Mouse (Mus musculus): Measurements from ENCODE around the gene Epn3.
A peak's percentile ranks its signal among the peaks of the same experiment; 100 is the strongest.

The Epn3 gene

DNA sequence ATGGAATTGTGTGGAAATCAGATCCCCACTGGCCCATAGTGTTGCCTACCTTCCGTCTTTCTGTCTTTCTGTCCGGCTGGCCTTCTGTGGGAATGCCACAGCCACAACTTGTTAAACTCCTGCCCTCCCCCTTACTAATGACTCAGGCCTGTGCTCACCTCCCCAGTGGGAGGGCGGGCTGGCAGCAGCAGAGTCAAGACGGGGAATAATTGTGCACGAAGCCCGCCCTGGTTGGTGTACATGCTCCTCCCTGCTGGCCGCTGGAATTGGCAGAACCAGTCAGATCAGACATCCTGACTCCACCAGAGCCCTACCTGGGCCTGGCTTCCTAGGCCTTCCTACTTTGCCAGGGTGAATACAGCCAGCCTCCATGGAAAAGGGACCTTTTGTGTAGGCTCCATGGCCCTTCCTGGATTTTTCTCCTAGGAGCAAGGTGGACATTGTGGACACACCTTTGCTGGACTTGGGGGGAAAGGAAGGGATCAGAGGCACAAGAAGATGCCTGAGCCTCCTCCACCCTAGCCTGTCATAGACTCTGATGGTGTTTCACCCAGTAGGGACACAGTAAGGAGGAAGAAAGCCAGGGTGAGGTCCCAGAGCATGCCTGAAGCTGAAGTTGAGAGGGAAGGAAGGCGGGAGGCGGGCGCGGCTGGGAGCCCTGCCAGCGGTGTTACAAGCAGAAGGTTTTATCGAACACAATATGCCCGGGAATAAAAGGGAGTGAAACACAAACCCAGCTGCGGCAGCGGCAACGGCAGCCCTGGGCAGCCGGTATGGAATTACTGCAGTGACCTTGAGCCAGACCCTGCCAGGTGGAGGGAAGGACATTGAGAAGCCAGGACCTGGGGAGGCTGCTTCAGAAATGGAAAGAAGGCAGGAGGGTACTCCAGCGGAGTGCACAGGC, 1.4 kb downstream of the Epn3 start:
- no peak for DNase-seq (ENCODE audit: low spot score in 2 of 2)

DNA sequence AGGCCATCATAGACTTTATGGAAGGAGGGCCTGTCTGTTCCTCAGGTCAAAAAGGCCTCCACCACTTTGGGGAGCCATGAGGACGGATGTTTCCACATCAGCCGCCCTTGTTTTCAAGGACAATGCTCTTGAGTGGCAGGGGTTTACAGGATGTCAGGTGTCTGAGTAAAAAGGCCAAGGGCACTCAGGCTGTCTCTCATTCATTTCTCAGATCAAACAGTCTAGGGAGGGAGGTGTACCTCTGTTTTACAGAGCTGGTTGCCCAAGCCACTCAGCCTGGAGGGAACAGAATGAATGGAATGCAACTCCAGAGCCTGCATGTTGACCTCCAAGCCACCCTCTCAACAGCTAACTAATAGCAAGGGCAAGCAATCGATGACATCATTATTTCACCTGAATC, 4.4 kb downstream of the Epn3 start:
- DNase-seq (ENCODE audit: low spot score in 2 of 2): no peak

DNA sequence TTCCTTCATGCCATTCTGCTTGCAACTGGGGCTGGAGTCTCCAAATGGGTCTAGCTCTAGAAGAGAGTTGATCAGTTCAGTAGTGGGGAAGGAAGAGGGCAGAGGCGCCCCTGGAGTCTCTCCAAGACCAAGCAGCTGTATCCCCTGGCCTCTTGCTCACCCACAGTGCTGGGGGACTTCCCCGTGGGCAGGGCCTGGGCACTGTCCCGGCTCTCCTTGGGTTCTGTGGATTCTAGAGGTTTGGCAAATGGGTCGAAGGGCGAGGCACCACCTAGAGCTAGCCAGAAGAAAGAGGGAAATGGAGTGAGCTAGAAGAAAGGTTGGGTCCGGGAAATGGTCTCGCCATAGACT, 8.1 kb downstream of the Epn3 start:
- DNase-seq (ENCODE audit: low spot score in 2 of 2): no peak

DNA sequence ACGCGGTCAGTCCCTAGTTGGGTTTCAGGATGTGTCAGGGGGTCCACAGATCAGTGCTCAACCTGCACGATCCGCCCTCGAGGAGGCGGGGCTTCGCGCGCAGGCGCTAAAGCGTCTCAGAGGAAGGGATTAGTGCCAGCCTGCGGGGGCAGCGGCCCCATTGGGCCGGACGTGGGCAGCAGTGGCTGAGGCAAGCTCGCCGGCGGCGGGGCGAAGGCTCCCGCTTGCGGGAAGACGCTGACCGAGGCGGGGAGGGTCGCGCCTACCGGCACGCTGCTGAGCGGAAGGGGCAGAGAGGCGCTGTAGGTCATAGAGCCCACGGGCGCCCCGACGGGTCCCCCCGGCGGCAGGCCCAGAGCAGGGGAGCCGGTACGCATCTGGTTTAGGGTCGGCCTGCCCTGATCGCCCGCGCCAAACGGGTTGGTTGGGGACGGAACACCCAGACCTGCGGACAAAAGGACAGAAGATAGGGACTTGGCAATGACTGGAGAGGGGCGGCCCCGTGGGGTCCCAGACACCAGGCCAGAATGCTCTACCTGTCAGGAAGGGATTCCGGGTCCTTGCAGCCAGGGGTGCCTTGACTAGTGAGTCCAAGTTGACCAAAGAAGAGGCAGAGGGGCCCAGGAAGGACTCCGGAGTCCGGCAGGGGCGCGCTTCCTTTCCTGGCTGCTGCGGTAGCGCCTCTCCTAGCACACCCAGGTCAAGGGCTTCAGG, 8.6 kb downstream of the Epn3 start:
- no peak for DNase-seq (ENCODE audit: low spot score in 2 of 2)

DNA sequence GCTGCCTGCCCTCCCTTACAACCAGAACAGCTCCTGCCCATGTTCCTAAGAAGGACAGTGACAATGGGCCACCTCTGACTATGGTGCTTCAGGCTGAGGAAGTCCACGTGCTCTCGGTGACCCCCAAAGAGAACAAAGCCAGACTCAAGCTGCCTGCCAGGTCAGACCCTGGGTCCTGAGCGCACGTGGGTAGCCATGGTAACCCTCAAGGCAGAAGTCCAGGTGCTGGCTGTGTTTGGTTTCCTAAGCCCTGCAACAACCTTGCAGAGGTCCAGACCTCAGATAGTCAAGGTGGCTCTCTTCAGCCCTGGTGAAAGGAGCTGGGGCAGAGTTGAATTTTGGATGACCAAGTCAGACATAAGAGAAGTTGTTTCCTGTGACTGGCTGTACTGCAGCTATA, 10.0 kb downstream of the Epn3 start:
- DNase-seq (ENCODE audit: low spot score in 2 of 2): no peak

DNA sequence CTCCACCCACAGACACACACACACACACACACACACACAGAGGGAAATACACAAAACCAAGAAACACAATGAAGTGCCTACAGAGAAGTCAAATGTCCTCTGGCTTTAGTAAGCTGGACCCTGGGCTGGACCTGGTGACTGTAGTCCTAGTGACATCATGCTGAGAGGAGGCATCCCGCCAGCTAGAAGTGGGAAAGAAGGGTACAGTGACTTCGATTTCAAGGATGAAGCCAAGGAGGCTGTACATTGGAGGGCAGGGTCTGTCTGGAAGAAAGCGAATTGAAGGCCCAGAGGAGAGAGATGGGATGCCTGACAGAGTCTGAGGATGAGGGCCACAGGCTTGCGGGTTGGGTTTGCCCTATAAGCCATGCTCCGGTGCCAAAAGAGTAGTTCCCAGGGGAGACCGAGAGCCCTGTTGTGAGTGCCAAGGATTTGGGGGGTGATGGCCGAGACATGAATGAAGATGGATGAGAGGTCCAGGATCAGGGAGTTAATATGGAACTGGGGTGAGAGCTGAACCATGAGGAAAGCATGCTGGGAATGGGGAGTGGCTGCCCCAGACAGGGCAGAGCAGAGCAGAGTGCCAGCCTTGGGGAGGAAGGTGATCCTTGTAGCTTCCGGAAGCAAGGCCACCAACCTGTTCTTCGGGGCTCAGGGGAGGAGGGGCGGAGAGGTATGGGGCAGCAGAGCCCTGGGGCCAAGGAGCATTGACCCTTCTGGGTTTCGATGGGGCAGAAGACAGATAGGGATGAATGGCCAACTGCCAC, 10.8 kb downstream of the Epn3 start:
- no peak for DNase-seq (ENCODE audit: low spot score in 2 of 2)

DNA sequence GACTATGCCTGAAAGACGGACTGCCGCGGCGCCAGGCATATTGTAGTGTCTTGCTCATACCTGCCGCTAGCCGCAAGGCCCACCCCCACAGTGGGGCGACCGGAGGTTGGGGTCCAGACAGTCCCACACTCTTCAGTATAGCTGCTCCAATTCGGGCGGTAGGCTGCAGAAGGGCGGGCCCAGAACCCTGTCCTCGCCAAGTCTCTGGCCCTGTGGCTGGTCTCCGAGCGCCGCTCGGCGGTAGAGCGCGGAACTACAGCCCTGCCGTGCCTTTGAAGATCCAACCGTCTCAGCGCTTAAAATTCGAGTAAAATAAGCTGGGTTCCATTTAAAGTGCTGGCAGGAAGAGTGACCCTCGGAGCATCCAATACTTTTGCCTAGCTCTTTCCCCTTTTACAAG, 13.8 kb downstream of the Epn3 start, which contains the start of gene Spata20:
Gene Spata20 (minus strand): TSS at position 179 of the 400 bp plus-strand sequence.
- DNase-seq (ENCODE audit: low spot score in 2 of 2): peak; percentile 51 to 82

DNA sequence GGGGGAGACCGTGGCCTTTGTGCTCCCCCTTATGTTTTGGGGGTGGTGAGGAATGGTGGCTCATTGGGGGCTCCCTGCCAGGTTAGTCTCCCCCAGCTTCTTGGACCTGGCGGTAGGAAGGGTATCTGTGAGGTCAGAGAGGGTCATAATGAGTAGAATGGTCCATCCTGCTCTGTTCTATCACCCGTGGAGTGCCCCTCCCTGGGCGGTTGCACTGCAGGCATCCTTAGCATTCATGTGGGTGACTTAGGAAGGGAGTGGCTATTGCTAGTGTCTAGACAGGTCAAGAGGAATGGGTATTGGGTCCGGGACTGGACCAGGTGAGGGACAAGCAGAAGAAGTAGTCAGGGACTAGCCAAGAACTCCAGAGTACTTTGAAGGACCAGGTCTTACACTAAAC, 14.6 kb downstream of the Epn3 start:
- DNase-seq (ENCODE audit: low spot score in 2 of 2): no peak

DNA sequence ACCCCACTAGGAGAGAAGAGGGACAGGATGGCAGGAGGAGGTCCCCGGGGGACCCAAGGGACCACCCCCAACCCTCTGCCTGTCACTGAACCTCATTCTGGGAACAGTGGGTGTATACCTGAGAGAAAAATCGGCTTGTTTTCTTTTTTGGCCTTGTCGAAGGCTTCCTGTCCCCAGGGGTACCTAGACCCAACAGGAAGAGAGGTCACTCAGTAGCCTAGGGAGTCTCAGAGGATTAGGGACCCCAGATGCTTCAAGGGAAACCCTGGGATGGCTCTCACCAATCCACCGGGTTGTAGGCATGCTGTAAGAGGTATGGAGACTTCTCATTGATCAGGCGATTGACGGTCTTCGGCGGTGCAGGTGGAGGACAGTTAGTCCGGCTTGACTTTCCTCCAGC, 15.1 kb downstream of the Epn3 start:
- DNase-seq (ENCODE audit: low spot score in 2 of 2): no peak

DNA sequence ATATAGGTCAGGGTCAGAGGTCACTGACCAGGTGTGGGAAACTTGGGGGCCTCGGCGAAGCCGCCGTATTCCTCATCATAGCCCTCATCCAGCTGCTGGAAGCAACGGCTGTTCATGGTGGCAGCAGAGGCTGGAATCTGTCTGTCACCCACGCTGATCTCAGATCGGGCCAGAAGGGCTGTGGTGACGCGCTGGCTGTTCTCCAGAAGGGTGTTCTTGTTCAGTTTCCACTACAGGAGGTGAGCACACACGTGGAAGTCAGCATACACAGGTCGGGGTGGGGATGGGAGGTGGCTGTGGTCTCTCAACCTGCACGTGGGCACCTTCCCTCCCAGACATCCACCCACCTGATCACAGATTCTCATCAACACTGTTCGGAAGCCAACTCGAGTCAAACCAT, 15.9 kb downstream of the Epn3 start:
- DNase-seq (ENCODE audit: low spot score in 2 of 2): no peak

DNA sequence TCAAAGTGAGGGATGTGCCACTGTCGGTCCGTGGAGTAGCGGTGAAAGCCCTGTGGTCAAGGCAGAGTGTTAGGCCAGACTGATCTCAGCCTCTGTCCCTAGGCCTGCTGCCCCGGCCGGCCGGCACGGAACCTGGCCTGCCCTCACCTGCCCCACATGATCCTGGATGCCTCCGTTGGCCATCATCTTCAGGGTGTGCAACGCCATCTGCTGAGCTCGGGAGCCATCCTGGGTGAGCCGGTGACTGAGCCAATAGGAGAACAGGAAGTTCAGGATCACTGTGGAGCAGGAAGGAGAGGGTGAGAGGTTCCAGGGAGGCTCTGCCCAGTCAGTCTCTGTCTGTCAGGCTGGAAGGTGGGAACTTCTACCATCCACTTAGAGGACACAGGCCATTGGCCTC, 16.3 kb downstream of the Epn3 start:
- no peak for DNase-seq (ENCODE audit: low spot score in 2 of 2)

DNA sequence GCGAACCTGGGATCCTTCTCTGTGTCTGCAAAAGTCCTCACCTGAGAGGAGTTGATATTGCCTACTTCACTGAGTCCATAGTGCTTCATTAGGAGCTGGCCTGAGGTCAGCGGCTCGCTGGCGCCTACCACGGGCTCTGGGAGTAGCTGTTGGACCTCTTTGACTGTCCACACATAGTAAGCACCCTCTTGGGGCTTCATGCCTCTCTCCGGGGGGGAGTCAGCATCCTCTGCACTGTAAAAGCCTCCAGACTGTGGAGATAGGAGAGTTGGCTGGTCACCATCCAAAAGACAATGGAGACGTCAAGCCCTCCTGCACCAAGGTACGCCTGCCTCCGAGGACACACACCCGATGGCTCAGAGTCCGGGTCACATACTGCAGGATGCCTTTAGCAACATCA, 17.0 kb downstream of the Epn3 start:
- no peak for DNase-seq (ENCODE audit: low spot score in 2 of 2)

DNA sequence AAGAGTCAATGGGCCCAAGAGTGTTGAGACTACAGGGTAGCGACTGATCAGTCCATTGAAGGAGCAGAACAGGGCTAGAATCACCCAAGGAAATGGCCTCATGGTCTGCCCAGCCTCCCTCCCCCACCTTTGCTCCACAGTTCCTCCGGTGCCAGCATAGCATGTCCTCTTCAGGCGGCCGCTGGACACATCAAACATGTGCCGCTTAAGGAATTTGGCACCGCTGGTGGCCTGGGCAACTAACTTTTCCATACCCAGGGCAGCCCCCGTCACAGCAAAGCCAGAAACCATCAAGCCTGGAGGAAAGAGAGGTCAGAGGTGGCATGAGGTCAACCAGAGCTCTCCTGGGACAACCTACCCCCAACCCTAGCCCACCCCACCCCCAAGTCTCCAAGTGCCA, 17.8 kb downstream of the Epn3 start:
- no peak for DNase-seq (ENCODE audit: low spot score in 2 of 2)

DNA sequence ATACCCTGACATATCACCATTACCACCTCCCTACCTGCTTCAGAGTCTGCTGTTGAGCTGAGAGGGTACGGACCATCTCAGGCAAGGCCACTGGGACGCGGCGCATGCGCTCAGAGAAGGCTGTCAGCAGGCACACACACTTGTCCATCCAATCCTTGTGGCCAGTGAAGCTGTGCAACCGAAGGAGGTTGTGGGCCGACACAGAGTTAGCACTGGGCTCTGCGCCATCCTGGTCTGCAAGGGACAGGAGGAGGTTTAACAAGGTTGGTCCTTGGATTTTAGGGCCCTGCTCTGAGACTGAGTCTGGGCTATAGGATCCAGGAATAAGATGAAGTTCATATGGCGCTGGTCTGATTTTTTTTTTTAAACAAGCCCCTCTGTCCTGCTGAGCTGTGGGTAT, 19.4 kb downstream of the Epn3 start:
- DNase-seq (ENCODE audit: low spot score in 2 of 2): no peak

DNA sequence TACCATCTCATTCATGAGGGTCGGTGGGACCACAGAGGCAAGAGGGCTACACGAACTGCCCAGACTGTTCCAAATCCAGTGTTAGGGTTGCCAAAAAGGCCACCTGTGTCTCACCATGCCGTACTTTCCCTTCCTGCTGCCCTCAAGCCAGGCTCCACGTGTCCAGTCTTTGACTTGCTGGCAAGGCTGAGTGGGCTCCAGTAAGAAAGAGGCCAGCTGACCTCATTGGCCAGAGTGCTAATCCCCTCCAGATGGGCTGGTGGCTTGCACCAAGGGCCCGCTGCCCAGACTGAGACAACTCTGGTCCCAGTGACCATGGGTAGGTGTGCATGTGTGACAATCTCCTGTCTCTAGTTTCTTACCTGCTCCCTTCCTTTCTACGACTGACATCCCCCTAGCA, 22.1 kb downstream of the Epn3 start:
- DNase-seq (ENCODE audit: low spot score in 2 of 2): no peak

DNA sequence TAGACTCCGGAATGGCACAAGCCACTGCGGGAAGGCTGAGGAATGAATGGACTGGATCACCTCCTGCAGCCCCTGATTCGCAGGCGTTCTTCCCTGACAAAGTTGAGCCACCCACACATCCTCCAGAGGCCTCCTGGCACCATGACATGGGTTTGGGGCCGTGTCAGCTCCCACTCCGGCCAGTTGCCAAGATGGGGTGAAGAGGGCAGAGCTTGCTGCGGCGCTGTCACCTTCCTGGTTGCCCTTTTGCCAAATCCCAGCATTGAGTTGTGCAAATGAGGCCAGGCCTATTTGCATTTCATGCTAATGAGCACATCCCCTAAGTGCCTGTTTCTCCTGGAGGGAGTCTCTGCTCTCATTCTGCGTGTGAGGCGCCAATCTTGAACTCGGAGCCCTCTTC, 24.1 kb downstream of the Epn3 start:
- DNase-seq (ENCODE audit: low spot score in 2 of 2): no peak

DNA sequence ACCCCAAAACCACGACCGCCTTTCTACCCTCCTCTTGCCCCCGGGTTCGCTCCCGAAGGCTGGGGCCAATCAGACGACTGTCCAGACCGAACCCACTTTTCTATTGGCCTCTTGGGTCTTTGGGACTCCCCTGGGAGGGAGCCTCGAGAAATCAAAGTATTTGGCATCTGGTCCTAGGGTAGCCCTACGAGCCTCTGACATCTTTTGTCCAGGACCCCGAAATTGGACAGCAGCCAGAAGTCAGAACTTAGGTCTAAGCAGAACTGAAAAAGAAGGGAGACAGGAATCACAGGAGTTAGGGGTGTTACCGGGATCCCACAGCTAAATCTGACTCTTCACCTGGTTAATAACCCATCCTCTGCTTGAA, 25.2 kb downstream of the Epn3 start:
- DNase-seq (ENCODE audit: low spot score in 2 of 2): no peak

DNA sequence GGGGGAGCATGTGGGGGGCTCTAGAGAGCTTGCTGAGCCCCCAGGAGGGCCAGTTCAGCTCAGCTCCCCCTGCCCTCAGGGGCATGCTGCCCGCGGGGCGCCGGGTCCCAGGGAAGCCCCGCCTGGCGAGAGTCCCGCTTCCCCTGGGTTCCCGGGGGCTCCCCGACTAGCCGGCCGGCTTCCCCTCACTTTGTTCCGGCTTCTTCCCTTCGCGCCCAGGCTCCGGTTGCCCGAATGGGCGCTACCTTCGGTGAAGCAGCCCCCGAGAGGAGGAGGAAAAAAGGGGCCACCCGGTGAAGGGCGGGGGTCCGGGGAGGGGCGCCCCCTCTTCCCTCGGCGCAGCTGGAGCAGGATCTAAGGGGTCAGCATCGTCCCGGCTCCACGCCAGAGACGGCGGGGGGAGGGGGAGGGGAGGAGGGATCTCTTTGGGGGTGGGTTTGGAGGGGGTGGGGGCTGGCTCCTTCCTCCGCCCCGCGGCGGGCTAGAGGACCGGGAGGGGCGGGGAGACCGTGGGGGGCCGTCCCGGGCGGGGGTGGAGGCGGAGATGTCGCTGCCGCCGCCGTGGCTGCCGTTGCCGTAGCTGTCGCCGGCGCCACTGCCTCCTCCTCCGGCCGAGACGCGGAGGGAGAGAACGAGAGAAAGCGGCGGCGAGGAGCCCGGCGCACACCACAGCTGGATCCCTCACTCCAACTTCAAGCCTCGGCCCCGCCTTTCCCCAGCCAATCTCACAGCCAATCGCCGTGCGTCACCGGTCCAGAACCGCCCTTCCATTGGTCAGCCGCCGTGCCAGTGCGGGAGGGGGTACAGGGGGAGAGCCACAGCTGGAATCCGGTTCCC, 25.8 kb downstream of the Epn3 start, which contains the start of gene Cacna1g:
Gene Cacna1g (minus strand): TSS at position 492 of the 837 bp plus-strand sequence.
- peak; percentile 66 to 70 for DNase-seq (ENCODE audit: low spot score in 2 of 2)

DNA sequence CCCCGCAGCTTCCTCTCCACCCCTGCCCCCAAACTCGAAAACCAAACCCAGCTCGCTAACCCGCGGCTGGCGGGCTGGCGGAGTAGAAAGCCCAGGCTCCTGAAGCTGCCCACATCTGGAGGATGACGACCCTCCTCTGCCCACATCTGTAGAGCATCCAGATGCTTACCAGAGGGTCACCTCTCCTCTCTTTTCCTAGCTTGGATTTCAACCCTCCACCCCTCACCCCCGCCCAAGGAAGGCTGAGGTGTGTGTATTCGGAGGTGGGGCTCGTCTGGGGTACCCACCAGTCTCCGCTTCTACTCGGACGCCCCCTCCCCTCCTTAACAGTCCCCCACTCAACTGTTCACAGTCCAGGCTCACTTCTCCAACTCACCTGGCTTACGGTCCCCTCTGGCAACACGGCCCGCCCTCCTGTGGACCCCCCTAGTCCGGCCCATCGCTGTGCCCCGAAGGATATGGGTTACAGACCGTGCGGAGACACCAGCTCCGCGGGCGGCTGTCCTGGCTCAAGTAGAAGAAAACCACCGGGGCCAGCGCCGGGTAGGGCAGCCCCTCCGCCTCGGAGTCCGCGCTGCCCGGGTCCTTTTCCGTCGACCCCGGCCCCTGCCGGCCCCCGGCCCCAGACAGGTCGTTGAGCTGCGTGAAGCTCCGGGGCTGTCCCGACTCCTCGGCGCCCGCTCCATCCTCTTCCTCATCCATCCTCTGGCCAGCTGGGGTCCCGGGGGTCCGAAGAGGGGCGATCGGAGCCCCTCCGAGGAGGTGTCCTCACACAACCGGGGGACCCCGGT, 26.7 kb downstream of the Epn3 start:
- no peak for DNase-seq (ENCODE audit: low spot score in 2 of 2)

DNA sequence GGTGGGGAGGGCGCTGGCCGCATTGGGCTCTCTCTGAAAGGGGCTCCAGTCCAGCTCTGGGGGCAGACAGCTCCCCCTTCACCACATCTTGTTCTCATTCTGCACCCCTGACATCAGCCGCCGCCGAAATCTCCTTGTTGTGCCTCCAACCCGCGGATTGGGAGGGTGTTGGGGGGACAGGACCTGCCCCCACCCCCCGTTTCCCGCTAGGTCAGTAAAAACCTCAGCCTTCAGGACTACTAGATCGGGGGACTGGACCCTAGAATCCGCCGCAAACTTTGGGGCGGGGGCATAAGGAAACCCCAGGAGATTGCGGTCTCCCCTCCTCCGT, 27.2 kb downstream of the Epn3 start:
- no peak for DNase-seq (ENCODE audit: low spot score in 2 of 2)
